Mouse (Mus musculus) brain, embryonic 18.5 days (tissue): ENCODE data around the gene Mdga1.

Source experiments
- DNase-seq: peaks from one replicate; pipeline ENCODE4 v3.0.0-alpha.2; 2012; ENCODE audit warnings: low read depth, low spot score

Mdga1 gene

DNA sequence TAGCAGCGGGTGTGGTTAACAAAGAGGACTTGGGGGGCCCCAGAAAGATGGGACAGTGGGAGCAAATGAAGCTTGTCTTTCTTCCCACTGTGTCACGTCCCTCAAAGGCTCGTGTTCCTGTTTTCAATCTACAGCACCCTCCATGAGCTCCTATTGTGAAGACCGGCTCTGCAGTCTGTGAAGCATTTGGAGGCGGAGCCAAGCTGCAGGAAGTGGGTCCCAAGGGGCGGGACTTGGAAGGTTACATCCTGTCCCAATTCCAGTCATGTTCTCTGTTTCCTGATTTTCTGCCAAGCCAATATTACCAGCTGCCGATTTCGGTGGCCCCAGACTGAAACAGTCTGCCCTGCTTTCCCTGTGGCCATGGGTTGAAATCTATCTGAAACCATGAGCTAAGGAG lies 11.7 kb upstream of the Mdga1 start:
- DNase-seq = no peak

DNA sequence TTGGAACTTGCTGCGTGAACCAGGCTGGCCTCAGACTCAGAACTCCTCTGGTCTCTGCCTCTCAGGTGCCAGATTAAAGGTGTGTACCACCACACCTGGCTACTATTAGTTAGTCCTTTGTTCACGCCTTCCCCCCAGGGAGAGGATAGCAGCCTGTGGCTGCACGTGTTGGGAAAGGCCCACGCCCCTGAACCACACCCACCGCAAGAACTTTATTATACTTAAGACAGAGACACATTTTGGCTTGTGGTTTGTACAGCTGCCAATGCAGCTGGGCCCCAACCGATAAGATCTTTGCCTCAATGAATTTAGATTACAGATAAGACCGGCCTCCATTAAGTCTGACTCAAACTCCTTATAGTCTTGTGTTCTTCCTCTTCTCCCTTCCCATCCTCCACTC lies 10.0 kb upstream of the Mdga1 start:
- DNase-seq = no peak

GRCm38 (mm10) chr17:29979020-29979419 lies 9.1 kb upstream of the Mdga1 start:
- DNase-seq = no peak

- DNase-seq = peak; percentile 24
These were observed 5.8 kb upstream of the Mdga1 start for GRCm38 (mm10) chr17:29975731-29976130.

DNA sequence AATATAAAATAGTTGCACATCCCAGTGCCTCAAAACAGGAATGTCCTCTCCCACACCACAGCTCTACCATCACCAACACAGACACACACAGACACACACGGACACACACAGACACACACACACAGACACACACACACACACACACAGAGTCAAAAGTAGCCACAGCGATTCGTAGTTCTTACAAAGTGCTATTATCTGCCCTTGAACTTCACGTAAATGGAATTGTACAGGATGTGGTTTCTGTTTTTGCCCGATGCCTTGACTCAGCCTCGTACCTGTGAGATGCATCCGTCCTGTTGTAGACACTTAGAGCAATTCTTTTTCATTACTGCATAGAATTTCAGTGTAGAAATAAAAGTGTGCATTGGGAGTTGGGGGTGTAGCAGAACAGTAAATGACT lies 3.3 kb upstream of the Mdga1 start:
- no peak for DNase-seq

DNA sequence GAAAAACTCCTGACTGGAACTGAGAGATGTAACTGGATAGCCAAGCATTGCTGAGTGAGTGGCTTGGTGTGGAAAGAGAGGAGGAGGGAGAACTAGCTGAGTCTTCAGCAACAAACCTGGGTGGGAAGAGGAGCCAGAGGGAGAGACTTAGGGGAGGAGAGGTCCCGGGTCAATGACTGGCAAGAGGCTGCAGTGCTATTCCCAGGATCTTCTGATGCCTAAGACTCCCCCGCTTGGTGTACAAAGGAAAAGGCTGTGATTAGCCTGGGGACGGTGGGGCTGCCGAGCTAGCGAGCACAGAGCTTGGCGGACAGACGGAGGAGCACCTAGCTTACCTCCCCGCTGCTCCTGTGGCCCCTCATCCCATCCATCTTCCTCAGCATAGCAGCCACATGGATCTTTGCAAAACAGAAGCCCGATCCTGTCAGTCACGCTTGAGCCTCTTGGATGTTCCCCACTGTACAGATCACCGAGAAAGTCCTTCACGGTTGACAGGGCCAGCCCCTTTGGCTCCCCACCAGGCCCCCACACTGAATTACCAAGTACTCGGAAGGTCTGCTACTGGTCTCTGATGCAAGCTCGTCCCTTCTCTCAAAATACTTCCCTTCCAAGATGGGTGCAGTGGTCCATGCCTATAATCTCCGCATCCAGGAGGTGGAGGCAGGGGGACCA lies 2.0 kb upstream of the Mdga1 start:
- no peak for DNase-seq

DNA sequence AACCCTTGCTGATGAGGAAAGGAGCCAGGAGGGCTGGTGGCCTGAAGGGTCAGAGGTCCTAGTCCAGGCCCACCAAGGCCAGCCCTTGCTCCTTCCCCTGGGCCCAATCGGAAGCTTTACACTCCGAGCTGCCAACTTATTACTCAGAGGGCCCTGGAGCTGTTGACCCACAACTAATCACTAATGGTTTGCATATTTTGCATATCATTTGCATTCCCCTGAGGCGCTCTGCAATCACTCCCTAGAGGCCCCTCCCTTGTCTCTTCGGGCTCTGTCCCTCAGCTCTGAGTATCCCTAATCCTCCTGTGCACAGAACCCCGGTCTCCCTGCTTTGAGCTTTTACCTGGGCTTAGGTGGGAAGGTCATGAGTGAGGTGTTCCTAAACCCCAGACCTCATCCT lies 4.4 kb downstream of the Mdga1 start:
- no peak for DNase-seq

DNA sequence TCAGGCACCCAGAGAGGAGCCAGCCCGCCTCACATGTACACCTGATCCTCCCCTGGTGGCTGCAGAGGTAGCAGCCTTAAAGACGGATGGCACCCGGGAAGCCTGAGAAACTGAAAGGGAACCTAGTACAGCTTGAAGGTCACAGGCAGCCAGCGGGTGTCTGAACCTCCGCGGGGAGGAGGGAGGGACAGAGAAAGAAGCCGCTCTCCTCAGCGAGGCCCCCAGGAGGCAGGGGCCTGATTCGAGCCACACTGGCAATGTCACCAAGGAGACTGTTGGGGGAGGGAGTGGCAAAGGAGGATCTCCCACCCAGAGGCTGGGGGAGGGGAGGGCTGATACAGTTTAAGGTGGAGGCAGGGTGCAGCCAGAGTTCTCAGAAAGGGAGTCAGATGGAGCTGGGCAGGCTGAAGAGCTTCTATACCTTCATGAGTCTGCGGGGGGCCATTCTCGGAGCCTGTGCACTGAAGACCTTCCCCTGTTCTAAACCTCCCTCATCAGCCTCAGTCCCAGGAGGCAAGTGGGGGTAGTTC lies 6.1 kb downstream of the Mdga1 start:
- no peak for DNase-seq

DNA sequence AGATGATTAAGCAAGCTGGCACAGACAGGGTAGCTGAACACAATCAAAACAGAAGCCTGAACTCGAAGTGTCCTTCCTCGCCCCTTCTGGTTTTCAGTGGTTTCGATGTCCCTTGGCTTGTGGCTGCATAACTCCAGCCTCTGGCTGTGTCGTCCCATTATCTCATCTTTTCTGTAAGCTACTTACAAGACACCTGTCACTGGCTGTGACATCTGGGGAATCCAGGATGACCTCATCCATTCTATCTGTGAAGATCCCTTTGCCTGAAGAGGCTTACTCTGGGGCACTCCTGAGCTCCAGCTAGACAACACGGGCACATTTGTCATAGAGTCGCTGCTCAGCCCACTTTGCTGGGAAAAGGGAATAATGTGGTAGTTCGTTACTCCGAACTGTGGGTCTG lies 14.0 kb downstream of the Mdga1 start:
- no peak for DNase-seq

- DNase-seq = no peak
These were observed 15.6 kb downstream of the Mdga1 start for GRCm38 (mm10) chr17:29954316-29954715.

DNA sequence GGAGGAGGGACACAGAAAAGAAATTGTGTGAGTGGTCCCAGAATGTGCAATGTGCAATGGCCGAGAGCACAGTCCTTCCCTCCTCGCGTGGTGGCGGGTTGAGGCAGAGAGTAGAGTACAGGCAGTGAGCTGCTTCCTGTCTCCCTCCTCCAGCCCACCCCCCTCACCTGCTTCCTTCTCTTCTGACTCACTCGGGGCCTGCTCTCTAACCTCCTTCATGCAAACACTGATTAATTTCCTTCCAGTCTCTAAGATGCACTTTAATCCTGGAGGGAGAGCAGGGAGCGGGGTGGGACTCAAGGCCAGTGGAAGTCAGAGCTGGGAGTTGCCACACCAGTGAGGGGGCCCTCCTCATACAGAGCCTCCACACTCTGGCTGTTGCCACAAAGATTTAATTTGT lies 18.8 kb downstream of the Mdga1 start:
- DNase-seq = no peak

DNA sequence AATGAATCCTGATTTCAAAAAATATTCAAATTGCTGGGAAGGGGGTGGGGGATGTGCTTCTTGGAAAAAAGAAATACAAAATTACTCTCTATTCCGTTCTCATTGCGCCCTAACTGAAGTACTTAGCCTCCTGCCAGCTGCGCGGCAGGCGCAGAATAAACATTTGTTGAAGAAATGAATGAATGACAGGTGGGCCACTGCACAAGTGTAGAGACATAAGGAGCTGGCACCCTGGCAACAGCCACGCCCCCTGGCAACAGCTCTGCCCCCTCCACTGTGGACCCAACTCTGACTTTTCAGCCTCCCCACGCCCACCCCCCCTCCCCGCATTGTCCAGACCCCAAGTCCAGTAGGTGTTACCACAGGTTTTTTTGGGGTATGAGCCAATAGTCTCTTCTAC lies 19.3 kb downstream of the Mdga1 start:
- no peak for DNase-seq

GRCm38 (mm10) chr17:29947271-29947714 lies 22.6 kb downstream of the Mdga1 start:
- DNase-seq = no peak

DNA sequence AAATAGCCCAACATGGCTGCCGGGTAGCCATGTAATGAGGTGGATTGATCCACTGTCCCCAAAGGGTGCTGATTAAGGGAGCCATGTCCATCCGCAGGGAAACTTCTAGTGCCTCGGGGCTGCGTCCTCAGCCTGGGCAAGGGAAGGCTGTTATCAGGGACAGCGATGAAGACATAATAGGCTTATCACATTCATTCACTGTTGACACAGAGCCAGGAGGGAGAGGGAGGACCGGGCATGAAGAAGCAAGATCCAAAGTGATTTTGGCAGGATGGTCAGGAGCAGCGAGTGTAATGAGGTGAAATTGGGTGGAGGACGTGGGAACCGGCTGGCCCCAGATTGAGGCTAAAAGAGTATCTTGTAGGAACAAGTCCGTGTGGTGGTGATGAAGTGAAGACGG lies 25.5 kb downstream of the Mdga1 start:
- DNase-seq = no peak

DNA sequence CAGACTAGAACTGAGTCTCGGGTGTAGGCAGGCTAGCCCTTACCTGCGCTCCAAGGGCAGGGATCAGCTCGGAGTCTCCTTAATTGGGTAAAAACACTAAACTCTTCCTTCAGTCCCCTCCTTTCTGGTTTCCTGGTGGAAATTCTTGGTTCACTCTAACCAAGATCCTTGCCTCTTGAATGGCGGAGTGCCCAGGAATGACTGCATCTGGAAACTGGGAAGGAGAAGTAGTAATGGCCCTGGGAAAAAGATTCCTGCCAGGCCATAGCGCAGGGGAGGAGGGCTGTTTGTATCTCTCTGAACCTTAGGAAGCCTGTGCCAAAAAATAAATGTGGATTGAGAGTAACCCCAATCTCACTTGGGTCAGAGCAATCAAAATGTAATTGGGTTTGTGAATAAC lies 30.9 kb downstream of the Mdga1 start:
- no peak for DNase-seq

GRCm38 (mm10) chr17:29937350-29937781 lies 32.5 kb downstream of the Mdga1 start:
- no peak for DNase-seq

- DNase-seq = no peak
These were observed 35.6 kb downstream of the Mdga1 start for GRCm38 (mm10) chr17:29934133-29934851.

GRCm38 (mm10) chr17:29932753-29933152 lies 37.1 kb downstream of the Mdga1 start:
- DNase-seq = no peak

DNA sequence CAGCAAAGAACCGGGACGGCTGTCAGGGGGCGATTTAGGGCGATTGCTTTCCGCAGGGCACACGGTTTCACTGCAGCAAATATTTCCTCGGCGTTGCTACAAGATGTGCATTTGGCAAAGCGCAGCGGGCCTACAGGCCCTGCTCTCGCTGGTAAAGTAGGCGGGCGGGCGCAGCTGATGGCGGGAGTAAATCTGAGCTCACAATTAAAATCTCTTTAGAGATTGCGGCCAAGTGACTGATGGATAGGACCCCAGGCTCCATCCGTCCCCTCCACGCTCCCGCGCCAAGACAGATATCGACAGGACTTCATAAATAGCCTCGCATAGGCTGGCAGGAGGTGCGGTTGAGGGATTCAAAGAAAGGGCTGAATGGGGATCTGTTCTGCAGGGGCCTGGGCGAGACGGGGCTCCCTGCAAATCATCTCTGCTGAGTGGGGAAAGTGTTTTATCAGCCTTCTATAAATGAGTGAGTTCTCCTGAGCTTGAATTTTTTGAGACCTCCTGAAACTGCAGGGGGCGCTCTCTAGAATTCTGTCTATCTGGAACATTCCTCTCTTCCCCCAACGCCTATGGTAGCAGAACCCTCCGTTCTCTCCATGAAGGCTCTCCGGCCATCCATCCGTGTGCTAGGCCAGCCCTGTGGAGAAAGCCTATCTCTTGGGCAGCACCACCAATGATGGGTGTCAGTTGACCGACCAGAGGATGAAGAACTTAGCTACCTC lies 38.5 kb downstream of the Mdga1 start:
- DNase-seq = no peak

DNA sequence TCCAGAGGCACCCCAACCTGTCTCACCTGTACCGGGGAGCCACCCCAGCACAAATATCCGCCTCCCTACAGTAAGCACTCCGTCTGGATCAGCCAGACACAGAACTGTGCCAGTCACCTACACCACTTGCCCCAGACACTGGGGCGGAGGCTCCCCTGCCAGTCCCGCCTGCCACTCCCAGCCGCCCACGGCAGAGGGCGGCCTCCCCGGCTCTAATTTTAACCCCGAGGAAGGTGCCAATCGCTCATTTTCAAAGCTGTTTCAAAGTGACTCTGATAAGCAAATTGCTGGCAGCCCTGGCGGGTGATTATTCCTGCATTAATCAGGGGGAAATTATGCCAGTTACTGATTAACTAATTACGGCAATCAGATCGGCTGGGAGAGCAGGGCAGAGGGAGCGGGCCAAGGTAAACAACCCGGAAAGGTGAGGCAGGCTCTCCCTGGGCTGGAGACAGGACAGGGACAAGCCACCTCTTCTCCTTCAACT lies 41.1 kb downstream of the Mdga1 start:
- DNase-seq = no peak

GRCm38 (mm10) chr17:29925608-29926606 lies 44.0 kb downstream of the Mdga1 start:
- DNase-seq = no peak
